Mouse (Mus musculus): Measurements from ENCODE around the gene Ccdc125. TPM values are rescaled to one million over a fixed set of nuclear protein-coding genes. Genes with fewer than 3 reads are reported as not detected.

Ccdc125 gene
- polyA plus RNA-seq, 1 experiment from 2014 or later = 7.6 TPM

DNA sequence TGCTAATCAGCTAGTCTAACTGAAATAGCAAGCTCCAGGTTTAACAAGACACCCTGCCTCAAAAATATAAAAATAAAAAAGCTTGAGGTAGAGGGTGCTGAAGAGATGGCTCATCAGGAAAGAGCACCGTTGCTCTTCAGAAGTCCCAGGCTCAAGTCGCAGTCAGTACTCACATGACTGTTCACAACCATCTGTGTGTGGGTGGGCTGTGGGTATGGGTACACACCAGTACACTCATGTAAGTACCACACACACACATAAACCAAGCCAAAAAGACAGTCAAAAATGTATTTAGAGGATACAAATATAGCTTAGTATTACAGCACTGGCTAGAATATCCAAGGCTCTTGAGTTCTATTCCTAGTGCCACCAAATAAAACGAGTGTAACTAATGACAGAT, 76.6 kb downstream of the Ccdc125 start:
- peaks cover 7% of the 10 kb centered on the region for H3K4me1 ChIP-seq (ENCODE audit: control insufficient read depth, insufficient read depth, low read length)

More for the DNA sequence above, 76.6 kb downstream of the Ccdc125 start:
- 86% methylated on average over 3 of the region's 3 CpGs for WGBS
- Histone ChIP-seq H3K4me3 (ENCODE audit: low read depth, low read length) (no peak overlapping the region), H3K9me3 (ENCODE audit: control insufficient read depth, low read depth, low read length) (no peaks in the 10 kb centered on the region), H3K27me3 (ENCODE audit: control insufficient read depth, insufficient read depth, low read length) (no peaks in the 10 kb centered on the region), H3K4me2 (replicated peaks; ENCODE audit: low read depth, low read length) (no peak overlapping the region), H3K36me3 (ENCODE audit: control insufficient read depth, insufficient read depth, low read length) (no peaks in the 10 kb centered on the region), H3K27ac (ENCODE audit: low read length) (no peak overlapping the region), H3K9ac (replicated peaks; ENCODE audit: low read depth, low read length) (no peak overlapping the region)
- no peak for ATAC-seq (ENCODE audit: insufficient number of reproducible peaks, insufficient read depth, low FRiP score, low read depth)

Other genes with a start within 250 kb of the Ccdc125 start
- 0.07 and 0.14 TPM in 2 replicates for gene Naip1, start 216.8 kb upstream of the Ccdc125 start, polyA plus RNA-seq (2014; fragmentation: Nextera tagmentation; extraction: Ambion mirVana)
- gene Gtf2h2, start 177.1 kb upstream of the Ccdc125 start, polyA plus RNA-seq (2014; fragmentation: Nextera tagmentation; extraction: Ambion mirVana) = 72.8 and 75.7 TPM in 2 replicates
- 54.5 and 57.9 TPM in 2 replicates for gene Ocln, start 117.0 kb upstream of the Ccdc125 start, polyA plus RNA-seq (2014; fragmentation: Nextera tagmentation; extraction: Ambion mirVana)
- gene Marveld2, start 52.7 kb upstream of the Ccdc125 start, polyA plus RNA-seq (2014; fragmentation: Nextera tagmentation; extraction: Ambion mirVana) = 16.8 and 20.8 TPM in 2 replicates
- gene Ak6, start 18.7 kb upstream of the Ccdc125 start, polyA plus RNA-seq (2014; fragmentation: Nextera tagmentation; extraction: Ambion mirVana) = 263 and 284 TPM in 2 replicates
- gene Rad17, start 18.7 kb upstream of the Ccdc125 start, polyA plus RNA-seq (2014; fragmentation: Nextera tagmentation; extraction: Ambion mirVana) = 21.1 and 22.2 TPM in 2 replicates
- gene Taf9, start 18.1 kb upstream of the Ccdc125 start, polyA plus RNA-seq (2014; fragmentation: Nextera tagmentation; extraction: Ambion mirVana) = 10.7 and 11.6 TPM in 2 replicates
- gene Cdk7, start 61.2 kb downstream of the Ccdc125 start, polyA plus RNA-seq (2014; fragmentation: Nextera tagmentation; extraction: Ambion mirVana) = 88.4 and 89.0 TPM in 2 replicates
- 171 and 175 TPM in 2 replicates for gene Mrps36, start 74.9 kb downstream of the Ccdc125 start, polyA plus RNA-seq (2014; fragmentation: Nextera tagmentation; extraction: Ambion mirVana)
- 36.5 and 38.9 TPM in 2 replicates for gene Cenph, start 106.2 kb downstream of the Ccdc125 start, polyA plus RNA-seq (2014; fragmentation: Nextera tagmentation; extraction: Ambion mirVana)
- 221 and 246 TPM in 2 replicates for gene Ccnb1, start 116.9 kb downstream of the Ccdc125 start, polyA plus RNA-seq (2014; fragmentation: Nextera tagmentation; extraction: Ambion mirVana)
- 58.4 and 62.4 TPM in 2 replicates for gene Slc30a5, start 163.7 kb downstream of the Ccdc125 start, polyA plus RNA-seq (2014; fragmentation: Nextera tagmentation; extraction: Ambion mirVana)

All from stomach, embryonic 14.5 days (tissue).